Mouse (Mus musculus): ENCODE results near the gene Zfp319.

Zfp319 gene

GRCm38 (mm10) chr8:95351461-95351860 lies 19.7 kb upstream of the Zfp319 start:
- no peak for DNase-seq (ENCODE audit: low spot score)

GRCm38 (mm10) chr8:95348811-95349630 lies 17.3 kb upstream of the Zfp319 start:
- DNase-seq (ENCODE audit: low spot score), result peak; percentile 76

GRCm38 (mm10) chr8:95348356-95348755 lies 16.6 kb upstream of the Zfp319 start:
- DNase-seq (ENCODE audit: low spot score), result no peak

GRCm38 (mm10) chr8:95346643-95347545 lies 15.1 kb upstream of the Zfp319 start:
- peak; percentile 75 for DNase-seq (ENCODE audit: low spot score)

- no peak for DNase-seq (ENCODE audit: low spot score)
These were observed 12.9 kb upstream of the Zfp319 start for GRCm38 (mm10) chr8:95344668-95345067.

- peak; percentile 46 for DNase-seq (ENCODE audit: low spot score)
These were observed 10.0 kb upstream of the Zfp319 start for GRCm38 (mm10) chr8:95341721-95342120.

- no peak for DNase-seq (ENCODE audit: low spot score)
These were observed 4.6 kb upstream of the Zfp319 start for GRCm38 (mm10) chr8:95336363-95336762.

- DNase-seq (ENCODE audit: low spot score), result no peak
These were observed 4.0 kb upstream of the Zfp319 start for GRCm38 (mm10) chr8:95335706-95336105.

DNA sequence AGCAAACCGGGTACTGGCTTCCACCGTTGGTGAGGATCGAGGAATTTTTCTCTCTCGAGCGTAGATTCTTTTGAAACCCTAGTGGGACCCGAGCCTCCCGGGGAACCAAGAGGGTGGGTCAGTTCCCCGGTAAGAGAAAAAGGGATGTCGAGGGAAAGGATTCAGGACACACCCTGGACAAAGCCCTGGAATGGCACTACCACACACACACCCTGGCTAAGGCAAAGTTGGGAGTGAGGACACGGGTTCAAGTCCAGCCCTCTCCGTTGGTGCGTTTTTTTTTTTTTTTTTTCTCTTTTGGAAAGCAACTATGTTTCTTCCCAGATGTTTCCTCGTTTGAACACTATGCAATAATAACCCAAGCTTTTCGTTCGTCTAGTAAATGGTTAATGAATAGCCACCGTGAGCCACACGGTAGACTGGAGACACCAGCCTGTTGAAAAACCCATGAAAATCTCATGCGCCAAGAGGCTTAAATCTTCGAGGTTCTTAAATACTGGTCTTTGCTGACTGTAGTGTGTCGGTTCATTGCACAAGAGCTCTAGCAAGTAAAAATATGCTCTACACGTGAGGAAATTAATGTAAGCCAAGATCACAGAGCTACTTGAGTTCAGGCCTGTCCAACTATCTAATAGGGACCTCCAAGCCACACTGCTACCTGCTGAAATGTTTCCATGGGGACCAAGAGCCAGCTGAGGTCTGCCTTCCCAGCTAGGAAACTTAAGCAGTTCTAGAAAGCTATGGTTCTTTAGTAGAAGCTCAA lies 868 bp upstream of the Zfp319 start:
- DNase-seq (ENCODE audit: low spot score), result no peak

GRCm38 (mm10) chr8:95331156-95331719 lies 512 bp downstream of the Zfp319 start:
- peak; percentile 65 for DNase-seq (ENCODE audit: low spot score)

- no peak for DNase-seq (ENCODE audit: low spot score)
These were observed 1.4 kb downstream of the Zfp319 start for GRCm38 (mm10) chr8:95330367-95330766.

DNA sequence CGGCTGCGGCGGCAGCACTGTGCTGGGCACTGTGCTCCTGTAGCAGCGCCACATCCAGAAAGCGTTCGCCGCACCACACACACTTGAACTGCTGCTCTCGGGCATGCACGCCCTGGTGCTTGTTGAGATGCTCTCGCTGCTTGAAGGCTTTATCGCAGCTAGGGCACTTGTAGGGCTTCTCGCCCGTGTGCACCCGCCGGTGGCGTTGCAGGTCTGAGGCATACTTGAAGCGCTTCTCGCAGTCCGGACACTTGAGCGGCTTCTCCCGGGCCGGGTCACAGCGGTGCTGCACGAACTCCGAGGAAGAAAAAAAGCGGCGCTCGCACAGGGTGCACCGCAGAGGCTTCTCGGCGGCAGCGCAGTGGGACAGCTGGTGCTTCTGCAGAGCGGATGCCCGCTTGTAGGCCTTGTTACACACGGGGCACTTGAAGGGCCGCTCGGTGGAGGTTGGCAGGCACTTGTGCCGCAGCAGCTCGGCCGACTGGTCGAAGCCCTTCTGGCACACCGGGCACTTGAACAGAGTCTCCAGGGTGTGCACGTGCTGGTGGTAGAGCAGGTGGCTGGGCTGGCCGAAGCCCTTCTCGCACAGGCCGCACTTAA lies 3.8 kb downstream of the Zfp319 start:
- no peak for DNase-seq (ENCODE audit: low spot score)

- no peak for DNase-seq (ENCODE audit: low spot score)
These were observed 4.9 kb downstream of the Zfp319 start for GRCm38 (mm10) chr8:95326822-95327221.

DNA sequence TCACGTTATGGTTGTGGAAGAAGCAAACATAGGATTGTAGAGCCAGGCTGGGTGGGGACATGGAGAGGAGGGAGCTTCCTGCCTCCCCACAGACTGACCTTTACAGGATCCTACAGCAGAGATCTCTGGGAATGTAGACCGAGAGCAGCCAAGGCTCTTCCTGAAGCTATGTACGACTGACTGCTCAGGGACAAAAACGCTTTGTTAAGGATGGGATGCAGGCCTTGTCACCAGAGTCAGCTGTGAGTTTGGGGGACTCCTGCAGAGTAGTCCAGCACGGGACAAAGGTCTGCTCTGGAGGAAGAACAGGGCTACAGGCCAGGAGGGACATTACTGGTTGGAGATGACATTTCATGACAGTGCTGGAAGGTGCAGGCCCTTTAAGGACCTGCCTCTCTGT lies 7.1 kb downstream of the Zfp319 start:
- no peak for DNase-seq (ENCODE audit: low spot score)

GRCm38 (mm10) chr8:95323201-95323600 lies 8.5 kb downstream of the Zfp319 start:
- DNase-seq (ENCODE audit: low spot score), result no peak

- peak; percentile 84 for DNase-seq (ENCODE audit: low spot score)
These were observed 11.3 kb downstream of the Zfp319 start for GRCm38 (mm10) chr8:95320224-95321139.

DNA sequence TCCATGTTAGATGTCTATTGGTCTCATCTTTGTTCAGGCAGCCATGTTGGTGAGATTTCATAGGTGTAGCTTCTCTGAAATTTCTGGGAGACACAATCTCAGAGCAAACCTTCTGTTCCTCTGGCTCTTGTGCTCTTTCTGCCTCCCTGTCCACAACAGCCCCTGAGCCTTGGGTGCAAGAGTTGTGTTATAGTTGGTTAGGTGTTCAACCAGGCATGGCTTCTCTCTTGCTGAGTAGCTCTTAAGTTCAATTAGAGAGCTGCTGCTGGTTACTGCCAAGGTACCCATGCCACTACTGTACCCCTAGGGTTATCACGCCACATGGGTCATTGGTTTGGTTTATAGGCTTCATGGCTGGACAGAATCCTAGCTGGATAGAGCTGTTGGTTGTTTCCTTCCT lies 16.4 kb downstream of the Zfp319 start:
- DNase-seq (ENCODE audit: low spot score), result no peak

DNA sequence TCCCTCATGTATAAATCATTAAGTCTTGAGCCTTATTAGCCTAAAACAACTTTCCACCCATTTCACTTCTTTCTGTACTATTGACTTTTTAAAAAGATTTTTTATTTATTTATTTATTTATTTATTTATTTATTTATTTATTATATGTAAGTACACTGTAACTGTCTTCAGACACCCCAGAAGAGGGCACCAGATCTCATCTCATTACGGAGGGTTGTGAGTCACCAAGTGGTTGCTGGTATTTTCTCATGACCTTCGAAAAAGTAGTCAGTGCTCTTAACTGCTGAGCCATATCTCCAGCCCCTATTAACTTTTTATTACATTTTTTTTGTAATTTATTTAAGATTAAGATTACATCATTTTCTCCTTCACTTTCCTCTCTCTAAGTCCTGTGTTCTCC lies 17.0 kb downstream of the Zfp319 start:
- DNase-seq (ENCODE audit: low spot score), result no peak

DNA sequence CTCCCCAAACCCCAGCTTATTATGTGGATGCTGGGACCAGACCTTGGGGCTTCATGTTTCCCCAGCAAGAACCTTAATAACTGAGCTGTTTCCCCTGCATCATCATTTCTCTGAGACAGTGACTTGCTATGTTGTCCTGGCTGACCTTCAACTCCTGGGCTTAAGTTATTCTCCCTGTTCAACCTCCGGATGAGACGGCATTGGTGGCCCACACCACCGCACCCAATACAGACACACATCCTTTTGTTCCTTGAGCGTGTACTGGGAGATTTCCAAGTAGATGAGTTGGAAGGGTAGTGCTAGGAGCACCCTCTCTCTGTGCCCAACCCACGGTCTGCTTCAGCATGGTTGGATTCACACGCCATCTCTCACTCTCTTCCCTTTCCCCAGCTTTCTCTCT lies 17.9 kb downstream of the Zfp319 start:
- no peak for DNase-seq (ENCODE audit: low spot score)

DNA sequence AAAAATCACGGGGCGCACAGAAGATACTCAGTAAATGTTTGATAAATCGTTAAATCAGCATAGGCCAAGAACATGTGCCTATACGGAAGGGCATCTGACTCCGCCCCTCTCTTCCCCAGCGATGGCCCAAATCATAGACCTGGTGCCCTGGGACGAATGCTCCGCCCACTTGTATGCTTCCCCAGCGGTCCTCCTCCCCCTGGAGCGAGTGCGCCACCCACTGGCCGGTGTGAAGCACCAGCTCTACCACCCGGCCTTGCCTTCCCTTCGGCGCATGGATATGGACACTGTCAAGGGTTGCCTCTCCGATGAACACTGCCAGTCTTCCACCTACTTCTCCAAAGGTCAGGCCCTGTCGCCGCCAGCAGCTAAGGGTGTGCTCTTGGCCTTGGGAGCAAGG lies 18.9 kb downstream of the Zfp319 start:
- no peak for DNase-seq (ENCODE audit: low spot score)
